Mouse (Mus musculus): Measurements from ENCODE around the gene Dhps. TPM values are rescaled to one million over a fixed set of nuclear protein-coding genes. Genes with fewer than 3 reads are reported as not detected.
A peak's percentile ranks its signal among the peaks of the same experiment; 100 is the strongest.

Dhps gene
- polyA plus RNA-seq, 1 experiment from 2014 or later: 88.8 TPM

- Histone ChIP-seq H3K36me3 (ENCODE audit: control insufficient read depth, insufficient read depth, low read length) (peaks cover 36% of the 10 kb centered on the region), H3K4me1 (ENCODE audit: control insufficient read depth, insufficient read depth, low read length) (peaks cover 24% of the 10 kb centered on the region), H3K27me3 (ENCODE audit: control insufficient read depth, insufficient read depth, low read length) (no peaks in the 10 kb centered on the region), H3K4me2 (ENCODE audit: low read length) (peak overlapping the region; percentile 98), H3K9me3 (ENCODE audit: control insufficient read depth, low read length) (no peaks in the 10 kb centered on the region), H3K27ac (replicated peaks; ENCODE audit: low read depth, low read length) (peak overlapping the region; percentile 97), H3K4me3 (replicated peaks; ENCODE audit: low read depth, low read length) (peak overlapping the region; percentile 81), H3K9ac (replicated peaks; ENCODE audit: low read length) (peak overlapping the region; percentile 87)
- no peak for ATAC-seq (ENCODE audit: low FRiP score, low TSS enrichment)
- peak; percentile 61 for DNase-seq
- WGBS: under 1% methylated on average over 56 of the region's 57 CpGs
Measured at GRCm38 (mm10) chr8:85037681-85038531, 33.7 kb upstream of the Dhps start.

DNA sequence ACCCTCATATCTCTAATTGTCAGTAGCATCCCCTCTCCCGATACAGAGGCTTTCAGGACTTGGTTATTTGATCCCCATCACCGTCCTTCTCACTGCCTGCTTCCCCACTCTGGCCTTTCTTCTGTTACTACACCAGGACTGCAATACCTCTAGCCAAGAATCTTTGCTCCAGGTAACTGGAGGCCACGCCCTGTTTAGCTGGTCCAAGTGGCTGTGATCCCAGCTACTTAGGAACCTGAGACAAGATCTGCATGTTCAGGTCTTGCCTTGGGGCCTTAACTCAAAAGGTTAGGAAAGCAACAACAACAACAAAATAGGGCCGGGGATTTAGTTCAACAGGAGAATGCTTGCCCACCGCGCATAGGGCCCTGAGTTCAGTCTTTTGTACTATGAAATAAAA lies 27.9 kb upstream of the Dhps start:
- Histone ChIP-seq H3K9me3 (ENCODE audit: control insufficient read depth, low read length) (no peaks in the 10 kb centered on the region), H3K4me3 (replicated peaks; ENCODE audit: low read depth, low read length) (no peak overlapping the region), H3K4me1 (ENCODE audit: control insufficient read depth, insufficient read depth, low read length) (peaks cover 4% of the 10 kb centered on the region), H3K27ac (replicated peaks; ENCODE audit: low read depth, low read length) (no peak overlapping the region), H3K9ac (replicated peaks; ENCODE audit: low read length) (no peak overlapping the region), H3K4me2 (ENCODE audit: low read length) (no peak overlapping the region), H3K27me3 (ENCODE audit: control insufficient read depth, insufficient read depth, low read length) (no peaks in the 10 kb centered on the region), H3K36me3 (ENCODE audit: control insufficient read depth, insufficient read depth, low read length) (peaks cover 83% of the 10 kb centered on the region)
- 95% methylated on average over 6 of the region's 6 CpGs for WGBS
- DNase-seq (no peak), ATAC-seq (ENCODE audit: low FRiP score, low TSS enrichment) (no peak)

DNA sequence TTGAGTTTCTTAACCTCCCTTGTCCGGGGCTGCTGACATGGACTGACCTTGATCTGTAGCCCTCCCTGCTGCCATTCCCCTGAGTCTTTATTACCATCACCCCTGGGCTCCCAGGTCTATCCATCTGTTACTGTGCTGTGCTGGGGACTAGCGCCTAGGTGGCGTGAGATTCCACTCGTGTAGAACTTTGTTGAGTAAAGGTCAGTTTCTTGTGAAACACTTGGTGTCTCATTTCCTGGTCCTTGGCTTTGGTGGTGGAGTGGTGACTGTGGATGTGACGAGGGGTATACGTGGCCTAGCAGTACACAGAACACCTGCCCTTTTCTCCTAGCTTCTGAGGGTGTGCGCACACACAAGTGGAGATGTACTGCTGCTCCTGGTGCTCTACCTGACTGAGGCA lies 14.2 kb upstream of the Dhps start:
- Histone ChIP-seq H3K4me2 (ENCODE audit: low read length) (no peak overlapping the region), H3K4me3 (replicated peaks; ENCODE audit: low read depth, low read length) (no peak overlapping the region), H3K27ac (replicated peaks; ENCODE audit: low read depth, low read length) (no peak overlapping the region), H3K9me3 (ENCODE audit: control insufficient read depth, low read length) (no peaks in the 10 kb centered on the region), H3K27me3 (ENCODE audit: control insufficient read depth, insufficient read depth, low read length) (no peaks in the 10 kb centered on the region), H3K4me1 (ENCODE audit: control insufficient read depth, insufficient read depth, low read length) (peaks cover 17% of the 10 kb centered on the region), H3K9ac (replicated peaks; ENCODE audit: low read length) (no peak overlapping the region), H3K36me3 (ENCODE audit: control insufficient read depth, insufficient read depth, low read length) (peaks cover 50% of the 10 kb centered on the region)
- DNase-seq (no peak), ATAC-seq (ENCODE audit: low FRiP score, low TSS enrichment) (no peak)
- 88% methylated on average over 7 of the region's 7 CpGs for WGBS

DNA sequence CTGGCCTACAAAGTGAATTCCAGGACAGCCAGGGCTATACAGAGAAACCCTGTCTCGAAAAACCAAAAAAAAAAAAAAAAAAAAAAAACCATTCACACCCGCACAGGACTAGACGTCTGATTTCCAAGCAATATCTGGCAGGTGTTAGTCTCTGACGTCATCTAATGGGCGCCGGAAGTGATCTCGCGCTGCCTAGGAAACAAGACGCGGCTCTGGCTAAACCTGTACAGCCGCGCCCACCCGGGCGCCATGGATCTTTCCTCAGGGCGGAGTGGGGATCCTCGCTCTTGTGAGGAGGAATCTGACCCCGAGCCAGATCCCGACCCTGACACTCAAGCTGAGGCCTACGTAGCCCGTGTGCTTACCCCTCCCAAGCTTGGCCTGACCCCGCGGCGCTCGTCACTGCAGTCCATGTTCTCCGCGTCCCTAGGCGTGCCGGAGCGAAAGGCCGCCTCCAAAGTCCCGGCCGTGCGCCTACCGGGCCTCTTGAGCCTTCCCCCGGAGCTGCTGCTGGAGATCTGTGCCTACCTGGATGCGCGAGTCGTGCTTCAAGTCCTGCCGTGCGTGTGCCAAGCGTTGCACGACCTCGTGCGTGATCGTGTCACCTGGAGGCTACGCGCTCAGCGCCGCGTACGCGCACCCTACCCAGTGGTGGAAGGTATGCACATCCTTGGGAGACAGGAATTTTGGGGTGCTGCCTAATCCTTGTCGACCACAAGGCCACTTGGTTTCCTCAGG lies 11.5 kb upstream of the Dhps start, which contains the start of gene Fbxw9:
TSS of gene Fbxw9 (plus strand) at position 177 of the 738 bp plus-strand sequence.
- H3K27me3 ChIP-seq (ENCODE audit: control insufficient read depth, insufficient read depth, low read length): no peaks in the 10 kb centered on the region
- peak; percentile 91 for ATAC-seq (ENCODE audit: low FRiP score, low TSS enrichment)
- H3K27ac ChIP-seq (replicated peaks; ENCODE audit: low read depth, low read length): peak within 1 kb of the TSS; percentile 60
- peak within 1 kb of the TSS; percentile 76 for H3K9ac ChIP-seq (replicated peaks; ENCODE audit: low read length)
- H3K4me2 ChIP-seq (ENCODE audit: low read length): peak within 1 kb of the TSS; percentile 92
- DNase-seq: peak; percentile 98
- peaks cover 24% of the 10 kb centered on the region for H3K36me3 ChIP-seq (ENCODE audit: control insufficient read depth, insufficient read depth, low read length)
- H3K4me1 ChIP-seq (ENCODE audit: control insufficient read depth, insufficient read depth, low read length): peaks cover 17% of the 10 kb centered on the region
- under 1% methylated on average over 52 of the region's 53 CpGs for WGBS
- no peaks in the 10 kb centered on the region for H3K9me3 ChIP-seq (ENCODE audit: control insufficient read depth, low read length)
- peak within 1 kb of the TSS; percentile 91 for H3K4me3 ChIP-seq (replicated peaks; ENCODE audit: low read depth, low read length)

- DNase-seq: no peak
Measured at GRCm38 (mm10) chr8:85062603-85063002, 9.0 kb upstream of the Dhps start.

GRCm38 (mm10) chr8:85065213-85065612 lies 6.3 kb upstream of the Dhps start:
- Histone ChIP-seq H3K27me3 (ENCODE audit: control insufficient read depth, insufficient read depth, low read length) (no peaks in the 10 kb centered on the region), H3K4me2 (ENCODE audit: low read length) (no peak overlapping the region), H3K4me1 (ENCODE audit: control insufficient read depth, insufficient read depth, low read length) (peaks cover 17% of the 10 kb centered on the region), H3K9me3 (ENCODE audit: control insufficient read depth, low read length) (no peaks in the 10 kb centered on the region), H3K27ac (replicated peaks; ENCODE audit: low read depth, low read length) (no peak overlapping the region), H3K9ac (replicated peaks; ENCODE audit: low read length) (no peak overlapping the region), H3K4me3 (replicated peaks; ENCODE audit: low read depth, low read length) (no peak overlapping the region), H3K36me3 (ENCODE audit: control insufficient read depth, insufficient read depth, low read length) (peaks cover 38% of the 10 kb centered on the region)
- DNase-seq: no peak
- WGBS: 47% methylated on average over 2 of the region's 2 CpGs
- ATAC-seq (ENCODE audit: low FRiP score, low TSS enrichment): no peak

More at GRCm38 (mm10) chr8:85062603-85063002, 9.0 kb upstream of the Dhps start:
- H3K27ac ChIP-seq (replicated peaks; ENCODE audit: low read depth, low read length): no peak overlapping the region
- whole genome bisulfite sequencing: 96% methylated on average over 4 of the region's 4 CpGs
- H3K27me3 ChIP-seq (ENCODE audit: control insufficient read depth, insufficient read depth, low read length): no peaks in the 10 kb centered on the region
- no peak for ATAC-seq (ENCODE audit: low FRiP score, low TSS enrichment)
- no peak overlapping the region for H3K4me2 ChIP-seq (ENCODE audit: low read length)
- H3K36me3 ChIP-seq (ENCODE audit: control insufficient read depth, insufficient read depth, low read length): peaks cover 30% of the 10 kb centered on the region
- no peaks in the 10 kb centered on the region for H3K9me3 ChIP-seq (ENCODE audit: control insufficient read depth, low read length)
- no peak overlapping the region for H3K4me3 ChIP-seq (replicated peaks; ENCODE audit: low read depth, low read length)
- no peak overlapping the region for H3K9ac ChIP-seq (replicated peaks; ENCODE audit: low read length)
- peaks cover 17% of the 10 kb centered on the region for H3K4me1 ChIP-seq (ENCODE audit: control insufficient read depth, insufficient read depth, low read length)

- Histone ChIP-seq H3K4me2 (ENCODE audit: low read length) (no peak overlapping the region), H3K36me3 (ENCODE audit: control insufficient read depth, insufficient read depth, low read length) (peaks cover 35% of the 10 kb centered on the region), H3K9me3 (ENCODE audit: control insufficient read depth, low read length) (no peaks in the 10 kb centered on the region), H3K9ac (replicated peaks; ENCODE audit: low read length) (no peak overlapping the region), H3K27ac (replicated peaks; ENCODE audit: low read depth, low read length) (no peak overlapping the region), H3K27me3 (ENCODE audit: control insufficient read depth, insufficient read depth, low read length) (no peaks in the 10 kb centered on the region), H3K4me1 (ENCODE audit: control insufficient read depth, insufficient read depth, low read length) (peaks cover 7% of the 10 kb centered on the region), H3K4me3 (replicated peaks; ENCODE audit: low read depth, low read length) (no peak overlapping the region)
- no peak for DNase-seq
- no peak for ATAC-seq (ENCODE audit: low FRiP score, low TSS enrichment)
- WGBS: 90% methylated on average over 2 of the region's 2 CpGs
Measured at GRCm38 (mm10) chr8:85067155-85067554, 4.4 kb upstream of the Dhps start.

DNA sequence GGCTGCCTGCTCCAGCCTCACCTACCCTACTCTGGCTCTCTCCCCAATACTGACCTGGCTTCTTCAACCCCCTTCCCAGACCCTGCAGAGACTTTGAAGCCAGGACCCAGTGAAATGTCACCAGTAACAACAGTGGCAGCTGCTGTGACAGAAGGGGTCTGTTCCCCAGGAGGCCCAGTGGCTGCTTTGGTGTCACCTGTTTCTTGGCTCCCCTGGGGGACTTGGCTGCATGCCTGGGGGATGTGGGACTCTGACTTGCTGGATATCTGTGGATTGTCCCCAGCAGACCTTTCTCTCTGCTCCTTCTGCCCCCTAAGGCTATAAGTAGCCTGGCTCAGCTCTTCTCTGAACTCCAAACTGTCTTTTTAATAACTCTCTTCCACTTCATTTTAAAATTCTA lies 3.6 kb upstream of the Dhps start, which contains the start of gene Gm5741:
TSS of gene Gm5741 (minus strand) at position 1 of the 400 bp plus-strand sequence.
- no peak within 1 kb of the TSS for H3K4me3 ChIP-seq (replicated peaks; ENCODE audit: low read depth, low read length)
- ATAC-seq (ENCODE audit: low FRiP score, low TSS enrichment) (no peak), DNase-seq (no peak)
- H3K27ac ChIP-seq (replicated peaks; ENCODE audit: low read depth, low read length): no peak within 1 kb of the TSS
- H3K4me2 ChIP-seq (ENCODE audit: low read length): no peak within 1 kb of the TSS
- peaks cover 11% of the 10 kb centered on the region for H3K4me1 ChIP-seq (ENCODE audit: control insufficient read depth, insufficient read depth, low read length)
- H3K9me3 ChIP-seq (ENCODE audit: control insufficient read depth, low read length): no peaks in the 10 kb centered on the region
- H3K36me3 ChIP-seq (ENCODE audit: control insufficient read depth, insufficient read depth, low read length): peaks cover 35% of the 10 kb centered on the region
- no peaks in the 10 kb centered on the region for H3K27me3 ChIP-seq (ENCODE audit: control insufficient read depth, insufficient read depth, low read length)
- H3K9ac ChIP-seq (replicated peaks; ENCODE audit: low read length): no peak within 1 kb of the TSS
